Mouse (Mus musculus): ENCODE data around the gene Ripply1. TPM values are rescaled to one million over a fixed set of nuclear protein-coding genes. Genes with fewer than 3 reads are reported as not detected.
"Not testable (repeated sequence)": the region's sequence is repeated elsewhere in the genome, so short reads cannot be mapped to it uniquely, and the experiment has no call there.

The Ripply1 gene
- total RNA-seq, 2 experiments from 2014 or later: not detected

DNA sequence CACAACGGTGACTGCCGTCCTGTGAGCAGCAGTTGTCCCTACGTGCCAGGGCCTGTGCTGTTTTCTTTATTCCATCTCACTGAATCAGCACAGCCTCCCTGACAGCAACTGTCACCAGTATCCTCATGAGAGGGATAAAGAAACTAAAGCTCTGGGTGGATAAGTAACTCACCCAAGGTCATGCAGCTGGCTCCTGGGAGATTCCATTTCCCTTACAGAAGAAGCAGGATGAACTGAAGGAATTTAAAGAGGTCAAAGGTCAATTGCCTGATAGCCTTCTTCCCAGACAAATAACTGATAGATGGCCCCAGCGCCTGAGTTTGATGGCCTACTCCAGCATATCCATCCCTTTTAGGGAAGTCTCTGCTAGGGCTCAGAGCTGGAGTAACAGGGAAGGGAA, 4.8 kb downstream of the Ripply1 start:
- intact Hi-C loops (cut with DNase I): no loop called here
- DNase-seq (ENCODE audit: extremely low spot score in 1 of 2, low spot score in 2 of 2): no peak

DNA sequence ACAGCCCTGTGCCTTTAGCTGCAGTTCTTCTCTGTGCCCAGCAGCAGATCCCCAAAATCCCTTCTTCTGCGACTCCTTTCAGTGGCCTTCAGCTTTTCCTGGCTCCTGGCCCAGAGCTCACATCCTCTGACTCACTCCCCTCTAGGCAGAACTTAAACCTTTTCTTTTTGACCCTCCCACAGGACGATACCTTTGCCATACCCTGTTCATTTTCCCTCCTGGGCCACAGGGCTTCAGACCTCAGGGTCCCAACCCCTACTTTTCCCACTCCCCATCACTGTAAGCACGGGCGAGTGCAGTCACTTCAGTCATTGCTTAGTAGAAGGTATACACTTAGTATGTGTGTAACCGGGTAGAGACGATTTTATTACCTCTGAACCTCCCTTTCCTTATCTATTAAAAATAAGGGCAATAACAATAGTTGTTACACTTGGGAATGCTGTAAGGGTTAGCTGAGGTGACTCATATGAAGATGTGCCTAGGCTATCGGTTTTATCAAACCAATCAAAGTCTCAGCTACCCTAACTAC, 7.0 kb downstream of the Ripply1 start:
- H3K4me3 ChIP-seq: no peak overlapping the region
- intact Hi-C loops (cut with DNase I): loop anchor here (2.0 kb wide), 1 partner anchor 58 kb away; no protein-coding TSS in a partner anchor
- DNase-seq (ENCODE audit: extremely low spot score in 1 of 2, low spot score in 2 of 2): no peak
- no peak overlapping the region for H3K27ac ChIP-seq
- TF ChIP-seq CTCF (IDR thresholded peaks at IDR 0.05): no peak

More for the DNA sequence above, 4.8 kb downstream of the Ripply1 start:
- no peak overlapping the region for H3K27ac ChIP-seq
- no peak overlapping the region for H3K4me3 ChIP-seq
- TF ChIP-seq CTCF (IDR thresholded peaks at IDR 0.05): no peak

DNA sequence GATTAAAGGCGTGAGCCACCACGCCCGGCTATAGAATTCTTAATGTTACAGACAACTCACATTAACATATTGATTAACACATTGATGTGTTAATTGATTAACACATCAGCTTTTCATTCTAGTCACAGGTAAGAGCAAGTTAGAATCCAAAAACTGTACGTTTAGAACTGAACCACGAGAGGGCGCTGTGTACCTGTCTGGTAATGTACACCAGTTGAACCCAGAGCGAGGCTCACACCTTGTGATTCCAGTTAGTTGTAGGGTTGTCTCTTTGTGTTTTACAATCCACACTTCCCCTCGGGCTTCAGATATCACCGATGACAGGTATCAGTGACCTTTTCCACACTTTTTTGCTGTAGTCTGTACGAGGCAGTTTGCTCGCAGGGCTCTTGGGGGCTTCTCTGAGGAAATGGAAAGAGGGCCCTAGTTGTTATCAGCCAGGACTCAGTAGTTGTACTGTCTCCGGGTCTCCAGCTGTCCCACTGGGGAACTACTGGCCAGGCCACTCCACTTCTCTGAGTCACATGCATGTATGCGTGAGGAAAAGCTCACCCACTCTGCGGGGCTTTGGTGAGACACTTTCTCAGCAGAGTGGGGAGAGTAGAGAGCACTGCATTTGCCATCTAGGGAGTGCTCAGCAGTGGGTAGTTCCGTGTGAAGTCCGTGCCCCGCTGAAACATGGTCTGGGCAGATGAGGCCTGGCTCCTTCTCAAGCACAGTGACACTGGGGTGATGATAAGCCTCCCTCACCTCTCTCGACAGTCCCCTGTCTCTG, 7.7 kb downstream of the Ripply1 start:
- Histone ChIP-seq H3K4me3 (no peak overlapping the region), H3K27ac (no peak overlapping the region)
- intact Hi-C loops (cut with DNase I): loop anchor here (2.0 kb wide), 1 partner anchor 58 kb away; no protein-coding TSS in a partner anchor
- peak; percentile 63 for TF ChIP-seq CTCF (IDR thresholded peaks at IDR 0.05)
- peak; percentile 17 to 25 for DNase-seq (ENCODE audit: extremely low spot score in 1 of 2, low spot score in 2 of 2)

DNA sequence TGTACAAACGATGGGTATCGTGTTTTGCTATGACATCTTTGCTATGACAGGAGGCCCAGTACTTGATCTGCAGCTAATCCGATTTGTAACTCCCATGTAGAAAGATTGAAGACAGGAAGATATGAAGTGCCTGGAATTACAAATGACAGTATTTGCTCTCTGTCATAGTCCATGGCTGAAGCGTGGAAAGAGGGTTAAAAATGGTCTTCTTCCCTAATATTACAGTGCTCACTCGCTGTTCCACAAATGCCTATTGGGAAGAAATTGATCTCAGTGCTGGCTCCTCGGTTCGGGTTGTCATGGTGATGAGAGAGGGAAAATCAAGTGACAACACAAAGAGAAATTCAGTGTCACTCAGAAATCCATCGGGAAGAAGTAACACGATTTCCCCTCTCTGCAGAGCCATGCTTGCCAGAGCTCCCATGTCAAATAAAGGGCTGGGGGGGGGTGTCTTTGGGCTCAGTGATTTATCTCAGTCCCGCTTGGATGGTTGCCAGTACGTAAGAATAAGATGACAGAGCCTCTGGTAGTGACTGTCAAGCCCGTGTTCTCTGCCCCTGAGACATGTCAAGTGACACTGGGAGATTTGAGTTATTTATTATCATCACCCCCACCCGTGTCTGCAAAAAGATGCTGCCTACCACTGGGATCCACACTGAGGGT, 12.0 kb downstream of the Ripply1 start:
- Histone ChIP-seq H3K4me3 (no peak overlapping the region), H3K27ac (no peak overlapping the region)
- no peak for DNase-seq (ENCODE audit: extremely low spot score in 1 of 2, low spot score in 2 of 2)
- TF ChIP-seq CTCF (IDR thresholded peaks at IDR 0.05): no peak
- intact Hi-C loops (cut with DNase I): no loop called here

DNA sequence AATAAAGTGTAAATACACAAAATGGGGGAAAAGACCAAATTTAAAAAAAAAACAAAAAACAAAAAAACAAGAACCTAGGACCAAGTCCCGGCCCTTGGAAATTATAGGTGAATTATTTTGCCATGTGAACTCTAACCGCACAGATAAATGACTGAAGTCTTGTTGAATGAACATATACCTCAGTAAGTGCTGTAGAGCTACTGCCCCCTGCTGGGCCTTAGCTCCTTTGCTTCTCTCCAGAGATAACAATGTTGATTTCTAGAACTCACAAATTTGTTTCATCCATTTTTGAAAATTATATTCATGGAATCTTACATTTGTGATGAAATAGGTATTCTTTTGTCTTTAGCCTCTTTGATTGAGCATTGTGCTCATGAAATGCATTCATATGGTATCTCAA, 19.6 kb downstream of the Ripply1 start:
- intact Hi-C loops (cut with DNase I): loop anchor here (2.0 kb wide), 2 partner anchors 344 to 392 kb away; no protein-coding TSS in a partner anchor
- no peak overlapping the region for H3K4me3 ChIP-seq
- DNase-seq (ENCODE audit: extremely low spot score in 1 of 2, low spot score in 2 of 2): no peak
- H3K27ac ChIP-seq: no peak overlapping the region
- peak; percentile 69 for TF ChIP-seq CTCF (IDR thresholded peaks at IDR 0.05)

DNA sequence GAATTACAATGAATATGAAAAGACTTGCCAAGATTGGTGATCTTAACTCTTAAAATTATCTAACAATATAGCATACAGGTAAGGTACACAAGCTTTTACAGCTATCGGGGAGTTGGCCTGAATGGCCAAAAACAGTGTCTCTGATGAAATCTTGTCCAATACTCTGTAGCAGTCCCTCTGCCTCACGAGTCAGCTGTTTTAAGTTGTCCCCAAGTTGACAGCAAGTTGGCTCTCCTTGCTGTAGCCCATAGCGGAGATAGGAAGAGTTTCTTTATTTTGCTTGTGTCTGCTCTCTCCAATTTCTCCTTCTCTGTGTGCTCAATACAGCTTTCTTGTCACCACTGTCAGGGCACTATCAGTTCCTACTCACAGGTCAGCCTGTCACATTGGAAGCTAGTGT, 23.5 kb downstream of the Ripply1 start:
- DNase-seq (ENCODE audit: extremely low spot score in 1 of 2, low spot score in 2 of 2); H3K4me3 ChIP-seq; intact Hi-C loops (cut with DNase I); H3K27ac ChIP-seq: not testable (repeated sequence)

DNA sequence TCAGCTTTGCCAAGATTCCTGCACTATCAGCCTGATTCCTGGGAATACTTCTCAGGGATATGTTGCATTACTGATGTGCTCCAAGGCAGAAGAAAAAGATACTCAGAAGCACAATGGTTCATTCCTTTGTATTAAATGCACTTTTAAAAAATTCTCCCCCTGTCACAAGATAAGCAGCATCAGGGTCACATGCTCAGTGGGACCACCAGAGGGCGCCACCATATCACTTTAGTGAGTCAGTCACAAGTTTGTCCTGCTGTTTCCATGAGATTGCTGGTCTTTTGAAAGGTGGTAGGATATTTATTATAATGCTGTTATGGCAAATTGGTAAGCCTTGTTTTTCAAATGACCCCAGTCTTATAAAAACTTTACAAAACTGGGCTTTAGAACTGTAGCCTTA, 30.3 kb downstream of the Ripply1 start:
- Histone ChIP-seq H3K27ac (no peak overlapping the region), H3K4me3 (no peak overlapping the region)
- intact Hi-C loops (cut with DNase I): no loop called here
- peak; percentile 65 for TF ChIP-seq CTCF (IDR thresholded peaks at IDR 0.05)
- DNase-seq (ENCODE audit: extremely low spot score in 1 of 2, low spot score in 2 of 2): peak in 1 of 2 experiments; percentile 20

DNA sequence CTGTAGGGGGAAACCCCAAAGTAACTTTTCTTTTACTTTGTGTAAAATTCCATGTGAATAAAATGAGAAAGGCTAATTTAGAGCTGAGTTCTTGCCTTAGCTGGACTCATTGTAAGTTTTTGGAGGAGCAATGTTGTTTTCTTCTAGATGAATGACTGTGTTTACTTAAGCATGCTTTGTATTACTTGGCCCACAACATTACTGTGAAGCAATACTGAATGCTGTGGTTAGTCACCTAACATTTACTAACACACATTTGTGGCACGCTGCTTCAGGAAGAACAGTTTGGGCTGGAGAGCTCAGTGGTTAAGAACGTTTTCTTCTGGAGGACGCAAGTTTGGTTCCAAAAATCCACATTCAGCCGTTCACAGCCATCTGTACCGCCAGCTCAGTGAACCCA, 45.1 kb downstream of the Ripply1 start:
- Histone ChIP-seq H3K4me3 (no peak overlapping the region), H3K27ac (no peak overlapping the region)
- intact Hi-C loops (cut with DNase I): no loop called here
- no peak for TF ChIP-seq CTCF (IDR thresholded peaks at IDR 0.05)
- no peak for DNase-seq (ENCODE audit: extremely low spot score in 1 of 2, low spot score in 2 of 2)

DNA sequence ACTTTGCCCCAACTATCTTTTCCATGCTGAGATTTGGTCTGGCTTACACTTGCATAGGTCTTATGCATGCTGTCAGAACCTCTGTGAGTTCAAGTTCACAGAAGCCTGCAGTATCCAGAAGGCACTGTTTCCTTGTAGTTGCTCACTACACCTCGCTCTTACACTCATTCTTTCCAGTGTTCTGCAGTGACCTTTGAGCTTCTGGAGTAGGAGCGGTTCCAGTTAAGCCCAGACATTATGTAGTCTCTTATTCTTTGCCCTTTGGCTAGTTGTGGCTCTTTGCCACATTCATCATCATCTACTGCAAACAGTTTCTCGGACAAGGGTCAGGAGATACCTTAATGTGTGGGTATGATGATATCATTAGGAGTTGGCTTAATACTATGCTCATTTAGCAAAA, 51.6 kb downstream of the Ripply1 start:
- DNase-seq (ENCODE audit: extremely low spot score in 1 of 2, low spot score in 2 of 2): no peak
- Histone ChIP-seq H3K27ac (no peak overlapping the region), H3K4me3 (no peak overlapping the region)
- no peak for TF ChIP-seq CTCF (IDR thresholded peaks at IDR 0.05)
- intact Hi-C loops (cut with DNase I): no loop called here

Other genes with a start within 250 kb of the Ripply1 start
- 10 to 100 TPM; 12.4 to 15.1 TPM for gene Rnf128, start 219.0 kb downstream of the Ripply1 start, total RNA-seq (2021)
- 1 to 10 TPM; 3.6 to 4.2 TPM for gene Tbc1d8b, start 97.4 kb downstream of the Ripply1 start, total RNA-seq (2021)
- not detected for gene Gm15013, start 67.9 kb downstream of the Ripply1 start, total RNA-seq (2021)
- under 1 TPM; 0.44 to 0.57 TPM for gene Cldn2, start 18.5 kb upstream of the Ripply1 start, total RNA-seq (2021)
- 1 to 10 TPM; 3.2 to 4.8 TPM for gene Morc4, start 89.3 kb upstream of the Ripply1 start, total RNA-seq (2021)
- 1 to 10 TPM; 8.4 to 9.2 TPM for gene Rbm41, start 216.2 kb upstream of the Ripply1 start, total RNA-seq (2021)